Mouse (Mus musculus) ovary, adult 18-20 months (tissue): Measurements from ENCODE around the gene Cavin2.

Experiments
- DNase-seq: peaks from one replicate; pipeline ENCODE4 v3.0.0; 2022; ENCODE audit warnings: low spot score, mixed read lengths

Cavin2 gene

GRCm38 (mm10) chr1:51315476-51315875 is 26.6 kb downstream of the Cavin2 start:
- DNase-seq, result no peak

- no peak for DNase-seq
Measured at GRCm38 (mm10) chr1:51323506-51323905, 34.6 kb downstream of the Cavin2 start.

- no peak for DNase-seq
Measured at GRCm38 (mm10) chr1:51328541-51328940, 39.6 kb downstream of the Cavin2 start.

GRCm38 (mm10) chr1:51332986-51333385 is 44.1 kb downstream of the Cavin2 start:
- DNase-seq, result no peak

- DNase-seq, result peak; percentile 57
Measured at GRCm38 (mm10) chr1:51333557-51334285, 44.8 kb downstream of the Cavin2 start.

- DNase-seq, result peak; percentile 17
Measured at GRCm38 (mm10) chr1:51334289-51334688, 45.4 kb downstream of the Cavin2 start.

GRCm38 (mm10) chr1:51335081-51335480 is 46.2 kb downstream of the Cavin2 start:
- DNase-seq, result no peak

- DNase-seq, result no peak
Measured at GRCm38 (mm10) chr1:51344160-51344559, 55.2 kb downstream of the Cavin2 start.

GRCm38 (mm10) chr1:51347596-51347995 is 58.7 kb downstream of the Cavin2 start:
- no peak for DNase-seq

- DNase-seq, result no peak
Measured at GRCm38 (mm10) chr1:51348631-51349030, 59.7 kb downstream of the Cavin2 start.

GRCm38 (mm10) chr1:51349291-51349967 is 60.5 kb downstream of the Cavin2 start:
- no peak for DNase-seq
